Mouse (Mus musculus): ENCODE measurements around the gene Lta. TPM values are rescaled to one million over a fixed set of nuclear protein-coding genes. Genes with fewer than 3 reads are reported as not detected.

Lta gene
- total and polyA plus RNA-seq, 3 experiments = not detected

- Histone ChIP-seq H3K4me3 (ENCODE audit: low read depth, low read length) (peak overlapping the region; percentile 91), H3K27me3 (ENCODE audit: insufficient read depth, low read length) (0 out of 2 replicates have a peak, but pooled peaks cover under 1% of the 10 kb centered on the region), H3K9me3 (replicated peaks) (no peaks in the 10 kb centered on the region), H3K36me3 (replicated peaks) (peaks cover 30% of the 10 kb centered on the region), H3K4me1 (ENCODE audit: insufficient read depth, low read depth, low read length) (peaks cover 52% of the 10 kb centered on the region)
- DNase-seq (ENCODE audit: low spot score) = peak; percentile 78
- no peak; the same call in 1 of the 2 replicates for ATAC-seq (ENCODE audit: extremely low read depth, insufficient number of reproducible peaks, low FRiP score, poor library complexity, severe bottlenecking)
- no peak for TF ChIP-seq TAL1 (conservative IDR thresholded peaks at IDR 0.05; ENCODE audit: low read depth, low read length)
These were observed 39.5 kb downstream of the Lta start for GRCm38 (mm10) chr17:35165451-35166155.

GRCm38 (mm10) chr17:35164568-35165450 is 40.3 kb downstream of the Lta start, which contains the start of gene Prrc2a:
Prrc2a (minus strand) TSS chr17:35164897.
- peaks cover 54% of the 10 kb centered on the region for H3K4me1 ChIP-seq (ENCODE audit: insufficient read depth, low read depth, low read length)
- peaks cover 38% of the 10 kb centered on the region for H3K36me3 ChIP-seq (replicated peaks)
- peak within 1 kb of the TSS; percentile 91 for H3K4me3 ChIP-seq (ENCODE audit: low read depth, low read length)
- DNase-seq (ENCODE audit: low spot score) = peak; percentile 95
- no peak for TF ChIP-seq POLR2AphosphoS5 (IDR thresholded peaks at IDR 0.05; ENCODE audit: insufficient replicate concordance, low read depth, low read length)
- no peaks in the 10 kb centered on the region for H3K9me3 ChIP-seq (replicated peaks)
- H3K27me3 ChIP-seq (ENCODE audit: insufficient read depth, low read length) = no peaks in the 10 kb centered on the region
- ATAC-seq (ENCODE audit: extremely low read depth, insufficient number of reproducible peaks, low FRiP score, poor library complexity, severe bottlenecking) = peak; percentile 97

GRCm38 (mm10) chr17:35164218-35164567 is 41.0 kb downstream of the Lta start:
- Histone ChIP-seq H3K4me1 (ENCODE audit: insufficient read depth, low read depth, low read length) (peaks cover 57% of the 10 kb centered on the region), H3K27me3 (ENCODE audit: insufficient read depth, low read length) (no peaks in the 10 kb centered on the region), H3K4me3 (ENCODE audit: low read depth, low read length) (peak overlapping the region; percentile 91), H3K36me3 (replicated peaks) (peaks cover 44% of the 10 kb centered on the region), H3K9me3 (replicated peaks) (no peaks in the 10 kb centered on the region)
- DNase-seq (ENCODE audit: low spot score) = no peak
- TF ChIP-seq TAL1 (conservative IDR thresholded peaks at IDR 0.05; ENCODE audit: low read depth, low read length) = no peak
- TF ChIP-seq POLR2AphosphoS5 (IDR thresholded peaks at IDR 0.05; ENCODE audit: insufficient replicate concordance, low read depth, low read length) = no peak
- no peak for TF ChIP-seq CTCF (IDR thresholded peaks at IDR 0.05; ENCODE audit: low read depth, low read length)
- no peak for TF ChIP-seq GATA1 (IDR thresholded peaks at IDR 0.05; ENCODE audit: borderline replicate concordance, low read length)
- no peak for TF ChIP-seq GATA2 (IDR thresholded peaks at IDR 0.05; ENCODE audit: borderline replicate concordance, low read depth, low read length)
- ATAC-seq (ENCODE audit: extremely low read depth, insufficient number of reproducible peaks, low FRiP score, poor library complexity, severe bottlenecking) = no peak

GRCm38 (mm10) chr17:35163326-35164081 is 41.6 kb downstream of the Lta start:
- TF ChIP-seq POLR2AphosphoS5 (IDR thresholded peaks at IDR 0.05; ENCODE audit: insufficient replicate concordance, low read depth, low read length) (no peak), CTCF (IDR thresholded peaks at IDR 0.05; ENCODE audit: low read depth, low read length) (no peak), TAL1 (conservative IDR thresholded peaks at IDR 0.05; ENCODE audit: low read depth, low read length) (no peak), GATA2 (IDR thresholded peaks at IDR 0.05; ENCODE audit: borderline replicate concordance, low read depth, low read length) (no peak), GATA1 (IDR thresholded peaks at IDR 0.05; ENCODE audit: borderline replicate concordance, low read length) (no peak)
- ATAC-seq (ENCODE audit: extremely low read depth, insufficient number of reproducible peaks, low FRiP score, poor library complexity, severe bottlenecking) = no peak
- peaks cover 51% of the 10 kb centered on the region for H3K36me3 ChIP-seq (replicated peaks)
- no peaks in the 10 kb centered on the region for H3K9me3 ChIP-seq (replicated peaks)
- peak overlapping the region; percentile 91 for H3K4me3 ChIP-seq (ENCODE audit: low read depth, low read length)
- no peaks in the 10 kb centered on the region for H3K27me3 ChIP-seq (ENCODE audit: insufficient read depth, low read length)
- peaks cover 60% of the 10 kb centered on the region for H3K4me1 ChIP-seq (ENCODE audit: insufficient read depth, low read depth, low read length)
- no peak for DNase-seq (ENCODE audit: low spot score)

GRCm38 (mm10) chr17:35162730-35163129 is 42.4 kb downstream of the Lta start:
- ATAC-seq (ENCODE audit: extremely low read depth, insufficient number of reproducible peaks, low FRiP score, poor library complexity, severe bottlenecking) (no peak), DNase-seq (ENCODE audit: low spot score) (no peak)
- peaks cover 59% of the 10 kb centered on the region for H3K36me3 ChIP-seq (replicated peaks)
- H3K27me3 ChIP-seq (ENCODE audit: insufficient read depth, low read length) = no peaks in the 10 kb centered on the region
- H3K4me3 ChIP-seq (ENCODE audit: low read depth, low read length) = peak overlapping the region; percentile 91
- H3K4me1 ChIP-seq (ENCODE audit: insufficient read depth, low read depth, low read length) = peaks cover 61% of the 10 kb centered on the region
- no peak for TF ChIP-seq TAL1 (conservative IDR thresholded peaks at IDR 0.05; ENCODE audit: low read depth, low read length)
- no peaks in the 10 kb centered on the region for H3K9me3 ChIP-seq (replicated peaks)

GRCm38 (mm10) chr17:35162121-35162520 is 43.0 kb downstream of the Lta start:
- Histone ChIP-seq H3K4me3 (ENCODE audit: low read depth, low read length) (peak overlapping the region; percentile 91; the same call in 1 of the 2 replicates), H3K36me3 (replicated peaks) (peaks cover 65% of the 10 kb centered on the region)
- no peak for ATAC-seq (ENCODE audit: extremely low read depth, insufficient number of reproducible peaks, low FRiP score, poor library complexity, severe bottlenecking)

More at GRCm38 (mm10) chr17:35162121-35162520, 43.0 kb downstream of the Lta start:
- TF ChIP-seq TAL1 (conservative IDR thresholded peaks at IDR 0.05; ENCODE audit: low read depth, low read length) = no peak
- no peak for TF ChIP-seq CTCF (IDR thresholded peaks at IDR 0.05; ENCODE audit: low read depth, low read length)
- TF ChIP-seq GATA1 (IDR thresholded peaks at IDR 0.05; ENCODE audit: borderline replicate concordance, low read length) = no peak
- no peak for TF ChIP-seq POLR2AphosphoS5 (IDR thresholded peaks at IDR 0.05; ENCODE audit: insufficient replicate concordance, low read depth, low read length)
- TF ChIP-seq GATA2 (IDR thresholded peaks at IDR 0.05; ENCODE audit: borderline replicate concordance, low read depth, low read length) = no peak
- H3K9me3 ChIP-seq (replicated peaks) = no peaks in the 10 kb centered on the region
- DNase-seq (ENCODE audit: low spot score) = no peak
- peaks cover 65% of the 10 kb centered on the region for H3K4me1 ChIP-seq (ENCODE audit: insufficient read depth, low read depth, low read length)
- no peaks in the 10 kb centered on the region for H3K27me3 ChIP-seq (ENCODE audit: insufficient read depth, low read length)
